Mouse (Mus musculus) neural tube, embryonic 14.5 days (tissue): Measurements from ENCODE around the gene Cpne8. TPM values are rescaled to one million over a fixed set of nuclear protein-coding genes. Genes with fewer than 3 reads are reported as not detected.

Experiments used
- ATAC-seq: fragments of 200-750 bp; cut with Nextera tagmentation; 2 replicates; pipeline ENCODE4 v1.8.0; 2017; ENCODE audit warnings: low read depth, mild to moderate bottlenecking, moderate TSS enrichment, moderate library complexity
- H3K27ac ChIP-seq: fragments of 300-500 bp; sonication (generic); 2 replicates; pipeline ENCODE4 v1.5.1; 2014; ENCODE audit warnings: low read depth, mild to moderate bottlenecking, control low read depth, low read length, moderate library complexity, mixed read lengths
- H3K27me3 ChIP-seq: fragments of 300-500 bp; sonication (generic); 2 replicates; pipeline ENCODE4 v1.6.1; 2014; ENCODE audit warnings: low read length; ENCODE audit not compliant: control insufficient read depth, insufficient read depth
- H3K36me3 ChIP-seq: fragments of 300-500 bp; sonication (generic); 2 replicates; pipeline ENCODE4 v1.6.1; 2014; ENCODE audit warnings: low read length, mixed read lengths; ENCODE audit not compliant: control insufficient read depth, insufficient read depth
- H3K4me1 ChIP-seq: fragments of 300-500 bp; sonication (generic); 2 replicates; pipeline ENCODE4 v1.6.1; 2014; ENCODE audit warnings: low read length; ENCODE audit not compliant: control insufficient read depth, insufficient read depth
- H3K4me2 ChIP-seq: fragments of 300-500 bp; sonication (generic); 2 replicates; pipeline ENCODE4 v1.6.1; 2014; ENCODE audit warnings: mild to moderate bottlenecking, low read depth, low read length, control low read depth
- H3K4me3 ChIP-seq: fragments of 300-500 bp; sonication (generic); 2 replicates; pipeline ENCODE4 v1.5.1; 2014; ENCODE audit warnings: low read depth, low read length, control low read depth, mixed read lengths
- H3K9ac ChIP-seq: fragments of 300-500 bp; sonication (generic); replicated peaks from 2 replicates; pipeline ENCODE4 v1.6.1; 2014; ENCODE audit warnings: low read depth, mild to moderate bottlenecking, control low read depth, low read length, mixed read lengths
- H3K9me3 ChIP-seq: fragments of 300-500 bp; sonication (generic); 2 replicates; pipeline ENCODE4 v1.6.1; 2016; ENCODE audit warnings: low read length; ENCODE audit not compliant: control insufficient read depth
- WGBS: fragments of 180-500 bp; shearing (Covaris S2); extraction: QIAGEN DNeasy Blood & Tissue Kit; methylation state at CpG from one replicate; pipeline ENCODE4 v1.1.7; 2014; 5-methylcytosine and 5-hydroxymethylcytosine counted together
- polyA plus RNA-seq: library from polyadenylated mRNA; unstranded; fragments of >200 nt; fragmentation: Nextera tagmentation; extraction: Ambion mirVana; gene quantifications from 2 replicates; pipeline ENCODE4 v1.2.1, GENCODE M21; 2014

Gene Cpne8
- polyA plus RNA-seq, 1 experiment from 2014 or later = 34.7 TPM

GRCm38 (mm10) chr15:90548589-90548988, 130.6 kb downstream of the Cpne8 start:
- Histone ChIP-seq H3K9me3 (no peaks in the 10 kb centered on the region), H3K4me3 (no peak overlapping the region), H3K9ac (no peak overlapping the region), H3K36me3 (no peaks in the 10 kb centered on the region), H3K4me1 (no peaks in the 10 kb centered on the region), H3K27ac (no peak overlapping the region), H3K27me3 (no peaks in the 10 kb centered on the region), H3K4me2 (no peak overlapping the region)
- ATAC-seq = no peak
- 100% methylated on average over 7 of the region's 7 CpGs for WGBS

DNA sequence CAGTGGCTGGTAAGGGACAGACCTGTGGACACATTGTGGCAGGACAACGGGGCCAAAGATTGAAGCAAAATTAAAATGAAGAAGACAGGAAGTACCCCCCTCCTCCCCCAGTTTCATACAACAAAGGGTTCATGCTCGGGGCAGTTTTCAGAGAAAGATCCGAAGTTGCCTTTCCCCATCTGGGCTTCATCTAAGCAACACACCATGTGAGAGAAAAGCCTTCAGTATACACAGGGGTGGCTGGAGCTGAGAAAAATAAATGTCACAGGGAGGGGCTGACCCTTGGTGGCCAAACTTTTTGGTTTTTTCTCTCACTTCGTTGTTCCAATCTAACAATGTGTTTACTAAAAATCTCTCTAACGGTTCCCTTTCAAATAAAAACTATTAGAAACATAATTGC, 135.8 kb downstream of the Cpne8 start:
- Histone ChIP-seq H3K27me3 (no peaks in the 10 kb centered on the region), H3K4me1 (no peaks in the 10 kb centered on the region), H3K27ac (no peak overlapping the region), H3K4me2 (no peak overlapping the region), H3K9me3 (no peaks in the 10 kb centered on the region), H3K4me3 (no peak overlapping the region), H3K36me3 (no peaks in the 10 kb centered on the region), H3K9ac (no peak overlapping the region)
- no peak for ATAC-seq
- WGBS = 86% methylated on average over 5 of the region's 5 CpGs

GRCm38 (mm10) chr15:90542126-90542525, 137.1 kb downstream of the Cpne8 start:
- H3K27ac ChIP-seq = no peak overlapping the region
- H3K4me3 ChIP-seq = no peak overlapping the region
- no peaks in the 10 kb centered on the region for H3K27me3 ChIP-seq
- H3K9me3 ChIP-seq = no peaks in the 10 kb centered on the region
- no peak overlapping the region for H3K9ac ChIP-seq
- no peak overlapping the region for H3K4me2 ChIP-seq
- no peak for ATAC-seq
- H3K36me3 ChIP-seq = no peaks in the 10 kb centered on the region
- H3K4me1 ChIP-seq = no peaks in the 10 kb centered on the region

DNA sequence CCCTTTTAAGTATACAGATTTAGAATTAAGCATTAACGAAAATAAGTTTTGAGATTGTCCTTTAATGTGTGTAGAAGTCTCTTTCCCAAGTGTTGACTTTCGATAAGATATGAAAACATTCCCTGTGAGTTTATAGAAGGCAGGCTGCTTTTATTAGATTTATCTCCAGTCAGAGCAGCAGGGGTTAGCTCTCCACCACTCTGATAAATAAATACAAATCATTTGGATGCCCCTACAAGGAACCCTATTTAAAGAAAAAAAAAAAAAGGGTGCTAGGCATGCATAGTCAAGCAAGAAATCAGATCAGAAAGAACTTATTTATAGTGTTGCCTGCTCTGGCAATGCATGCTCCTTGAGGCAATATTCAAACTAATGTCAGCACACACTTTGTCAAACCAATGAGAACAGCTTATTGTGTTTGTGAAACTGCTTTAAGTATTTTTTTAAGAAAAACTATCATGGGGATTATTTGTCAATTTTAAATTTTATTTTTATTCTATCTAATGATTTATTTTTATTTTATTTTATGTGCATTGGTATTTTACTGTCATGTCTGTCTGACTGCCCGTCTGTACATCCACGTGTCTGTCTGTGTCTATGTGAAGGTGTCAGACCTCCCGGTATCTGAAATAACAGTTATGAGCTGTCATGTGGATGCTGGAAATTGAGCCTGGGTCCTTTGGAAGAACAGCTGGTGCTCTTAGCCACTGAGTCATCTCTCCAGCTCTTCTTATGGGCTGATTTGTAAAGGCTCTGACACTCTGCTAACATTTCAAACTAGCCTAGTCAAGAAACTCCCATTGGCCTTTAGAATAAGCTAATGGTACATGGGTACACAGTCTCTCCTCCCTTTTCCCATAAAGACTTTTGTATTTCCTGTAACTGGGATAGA, 142.7 kb downstream of the Cpne8 start:
- Histone ChIP-seq H3K4me3 (no peak overlapping the region), H3K36me3 (no peaks in the 10 kb centered on the region), H3K27me3 (no peaks in the 10 kb centered on the region), H3K4me2 (no peak overlapping the region), H3K9me3 (no peaks in the 10 kb centered on the region), H3K4me1 (no peaks in the 10 kb centered on the region), H3K27ac (no peak overlapping the region), H3K9ac (no peak overlapping the region)
- WGBS = 80% methylated on average over 5 of the region's 5 CpGs
- no peak for ATAC-seq

- Histone ChIP-seq H3K27ac (no peak overlapping the region), H3K9me3 (no peaks in the 10 kb centered on the region), H3K9ac (no peak overlapping the region), H3K4me1 (no peaks in the 10 kb centered on the region), H3K27me3 (no peaks in the 10 kb centered on the region), H3K4me2 (no peak overlapping the region), H3K36me3 (no peaks in the 10 kb centered on the region), H3K4me3 (no peak overlapping the region)
- 28% methylated on average over 7 of the region's 7 CpGs for WGBS
- ATAC-seq = no peak
Measured at GRCm38 (mm10) chr15:90535730-90536129, 143.5 kb downstream of the Cpne8 start.

GRCm38 (mm10) chr15:90512769-90513168, 166.5 kb downstream of the Cpne8 start:
- Histone ChIP-seq H3K4me1 (no peaks in the 10 kb centered on the region), H3K9me3 (no peaks in the 10 kb centered on the region), H3K27ac (no peak overlapping the region), H3K36me3 (no peaks in the 10 kb centered on the region), H3K4me3 (no peak overlapping the region), H3K27me3 (no peaks in the 10 kb centered on the region), H3K4me2 (no peak overlapping the region), H3K9ac (no peak overlapping the region)
- no peak for ATAC-seq
- WGBS = 94% methylated on average over 4 of the region's 4 CpGs

DNA sequence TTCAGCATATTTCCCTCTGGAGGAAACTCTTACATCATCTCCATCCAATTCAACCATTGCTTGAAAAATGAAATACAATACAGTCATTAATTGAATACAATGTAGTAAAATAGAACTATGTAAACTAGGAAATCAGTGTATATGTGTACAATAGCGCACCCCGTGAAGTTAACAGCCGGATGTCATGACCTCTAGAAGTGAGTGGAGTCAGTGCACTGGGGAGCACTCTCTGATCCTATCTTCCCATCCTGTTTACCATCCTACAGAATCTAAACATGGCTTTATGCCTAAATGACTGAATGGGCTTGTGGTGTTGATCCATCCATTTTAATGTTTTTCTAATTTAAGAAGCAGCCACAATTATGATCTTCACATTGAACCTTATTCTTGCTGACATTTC, 182.2 kb downstream of the Cpne8 start:
- WGBS = 85% methylated on average over 3 of the region's 3 CpGs
- no peaks in the 10 kb centered on the region for H3K27me3 ChIP-seq
- H3K27ac ChIP-seq = no peak overlapping the region
- H3K4me3 ChIP-seq = no peak overlapping the region
- no peaks in the 10 kb centered on the region for H3K9me3 ChIP-seq
- H3K4me2 ChIP-seq = no peak overlapping the region
- no peak for ATAC-seq
- no peaks in the 10 kb centered on the region for H3K36me3 ChIP-seq
- no peaks in the 10 kb centered on the region for H3K4me1 ChIP-seq
- no peak overlapping the region for H3K9ac ChIP-seq

GRCm38 (mm10) chr15:90491558-90491957, 187.7 kb downstream of the Cpne8 start:
- Histone ChIP-seq H3K4me2 (no peak overlapping the region), H3K27me3 (no peaks in the 10 kb centered on the region), H3K36me3 (no peaks in the 10 kb centered on the region), H3K4me1 (no peaks in the 10 kb centered on the region), H3K9ac (no peak overlapping the region), H3K27ac (no peak overlapping the region), H3K4me3 (no peak overlapping the region), H3K9me3 (no peaks in the 10 kb centered on the region)
- 69% methylated on average over 6 of the region's 6 CpGs for WGBS
- no peak for ATAC-seq

- ATAC-seq = no peak
- Histone ChIP-seq H3K27ac (no peak overlapping the region), H3K4me3 (no peak overlapping the region), H3K9ac (no peak overlapping the region), H3K36me3 (no peaks in the 10 kb centered on the region), H3K4me2 (no peak overlapping the region), H3K4me1 (no peaks in the 10 kb centered on the region), H3K27me3 (no peaks in the 10 kb centered on the region), H3K9me3 (no peaks in the 10 kb centered on the region)
- WGBS = 91% methylated on average over 7 of the region's 7 CpGs
Measured at GRCm38 (mm10) chr15:90490186-90490585, 189.0 kb downstream of the Cpne8 start.
